Mouse (Mus musculus): ENCODE results near the gene Col25a1.

GRCm38 (mm10) chr3:130330556-130330950 is 199.3 kb downstream of the Col25a1 start:
- TF ChIP-seq CTCF (IDR thresholded peaks at IDR 0.05; ENCODE audit: extremely low read depth, insufficient read depth, low read length) (no peak), POLR2A (IDR thresholded peaks at IDR 0.05; ENCODE audit: extremely low read depth, insufficient read depth, low read length) (no peak)
